Mouse (Mus musculus): ENCODE measurements around the gene Serinc5. TPM values are rescaled to one million over a fixed set of nuclear protein-coding genes. Genes with fewer than 3 reads are reported as not detected.

Gene Serinc5
- total RNA-seq, 2 experiments from 2014 or later: 71.1 to 78.5 TPM

- DNase-seq (ENCODE audit: extremely low spot score in 1 of 2, low spot score in 1 of 2): no peak
Observed at GRCm38 (mm10) chr13:92699395-92699794, 88.5 kb downstream of the Serinc5 start.

DNA sequence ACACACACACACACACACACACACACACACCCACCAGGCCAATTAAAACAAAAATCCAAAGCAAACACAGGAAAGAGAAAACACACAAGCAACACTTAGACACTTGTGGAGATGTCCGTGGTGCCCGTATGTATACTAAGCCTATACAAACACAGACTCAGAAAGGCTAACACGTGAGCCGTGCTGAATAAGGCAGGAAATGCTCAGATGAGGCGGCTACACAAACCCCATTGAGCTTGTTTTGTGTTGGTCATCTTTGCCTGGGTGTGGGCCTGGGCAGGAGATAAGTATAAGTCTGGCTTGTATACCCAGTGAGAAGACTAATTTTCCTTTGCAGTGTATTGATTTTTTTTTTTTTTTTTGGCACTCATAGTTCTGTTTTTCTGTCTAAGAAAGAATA is 91.1 kb downstream of the Serinc5 start:
- no peak for DNase-seq (ENCODE audit: extremely low spot score in 1 of 2, low spot score in 1 of 2)

DNA sequence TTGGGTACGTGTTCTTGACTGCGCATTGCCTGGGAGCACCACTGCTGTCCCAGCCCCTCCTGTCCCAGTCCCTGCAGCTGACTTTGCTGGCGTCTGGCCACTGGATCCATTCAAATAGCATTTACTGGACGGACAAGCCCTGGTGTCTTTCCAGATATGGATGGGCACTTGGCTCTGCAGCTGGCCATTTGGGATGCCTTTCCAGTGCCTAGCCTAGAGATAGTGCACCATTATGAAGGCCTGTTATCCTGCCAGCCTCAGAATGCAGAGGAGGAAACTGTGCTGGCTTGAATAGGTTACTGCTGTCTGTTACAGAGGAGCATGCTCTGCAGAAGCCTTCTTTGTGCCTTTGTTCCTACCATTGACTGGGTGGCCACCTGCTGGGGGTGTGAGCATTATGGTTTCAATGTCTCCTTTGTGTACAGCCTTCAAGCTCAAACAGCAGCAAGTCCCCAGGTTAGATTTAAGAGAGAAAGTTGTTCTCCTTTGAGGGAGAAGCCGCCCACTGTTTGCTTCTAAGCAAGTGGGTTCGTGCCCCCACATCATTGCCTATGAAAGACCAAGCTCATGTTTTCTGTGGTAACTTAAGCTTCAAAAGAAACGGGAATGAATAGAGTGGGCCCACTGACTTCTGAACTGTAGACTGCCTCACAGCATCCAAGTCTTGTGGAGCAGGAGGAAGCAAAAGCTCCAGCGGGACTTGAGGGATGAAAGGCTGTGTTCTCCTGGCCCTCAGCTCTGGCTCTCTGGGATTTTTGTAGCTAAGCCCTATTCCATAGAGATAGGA is 92.5 kb downstream of the Serinc5 start:
- peak in 1 of 2 experiments; percentile 49 for DNase-seq (ENCODE audit: extremely low spot score in 1 of 2, low spot score in 1 of 2)

- DNase-seq (ENCODE audit: extremely low spot score in 1 of 2, low spot score in 1 of 2): no peak
Observed at GRCm38 (mm10) chr13:92704189-92704588, 93.3 kb downstream of the Serinc5 start.

DNA sequence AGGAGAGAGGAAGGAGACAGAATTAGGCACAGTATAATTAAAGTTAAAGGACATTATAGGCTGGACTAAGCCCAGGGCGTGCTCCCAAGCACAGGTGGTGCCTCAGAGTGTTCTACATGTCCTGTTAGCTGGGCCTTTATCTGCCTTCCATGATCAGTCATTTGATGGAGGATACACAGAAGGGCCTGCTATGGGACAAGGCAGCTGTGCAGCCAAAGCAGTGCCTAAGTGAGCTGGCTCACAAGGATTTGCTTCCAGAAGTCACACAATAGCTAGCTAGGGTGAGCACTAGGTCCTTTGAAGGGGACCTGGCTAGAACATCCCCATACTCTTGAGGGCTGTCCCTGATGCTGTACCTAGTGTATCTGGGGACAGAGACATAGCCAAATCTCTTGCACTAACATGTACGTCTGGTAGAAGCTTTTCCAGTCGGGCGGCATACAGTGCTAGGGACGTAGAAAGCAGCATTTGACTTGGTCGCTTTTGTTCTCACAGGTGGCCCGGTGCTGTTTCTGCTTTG is 94.2 kb downstream of the Serinc5 start:
- no peak for DNase-seq (ENCODE audit: extremely low spot score in 1 of 2, low spot score in 1 of 2)

DNA sequence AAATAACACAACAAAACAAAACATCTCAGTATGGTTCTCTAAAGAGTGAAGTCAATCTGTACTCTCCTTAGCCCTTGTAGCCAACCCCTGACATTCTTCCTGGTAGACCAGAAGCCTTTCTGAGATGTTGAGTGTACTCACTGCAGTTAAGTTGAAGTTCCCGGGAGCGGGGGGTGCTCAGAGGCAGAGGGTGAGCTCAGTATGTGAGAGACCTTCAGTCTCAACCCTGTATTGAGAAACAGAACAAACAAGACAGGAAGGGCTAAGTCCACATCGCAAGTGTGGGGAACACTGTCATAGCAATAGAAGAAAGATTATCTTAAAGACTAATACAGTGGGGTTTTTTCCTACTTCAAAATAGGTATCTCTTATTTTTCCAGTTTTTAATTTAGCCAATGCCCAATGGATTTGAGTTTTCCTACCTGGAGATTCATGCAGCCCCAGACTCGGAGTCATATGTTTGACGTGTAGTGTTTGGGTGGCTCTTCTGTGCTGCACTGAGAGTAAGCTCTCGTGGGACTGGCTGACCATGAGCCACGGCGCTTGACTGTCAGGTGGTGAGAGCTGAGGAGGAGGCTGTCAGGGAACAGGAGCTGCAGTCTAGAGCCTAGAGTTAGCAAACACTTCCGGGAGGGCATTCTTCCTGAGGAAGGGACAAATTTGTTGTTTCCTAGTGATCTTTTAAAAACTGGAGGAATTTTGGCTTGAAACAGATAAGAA is 95.6 kb downstream of the Serinc5 start:
- no peak for DNase-seq (ENCODE audit: extremely low spot score in 1 of 2, low spot score in 1 of 2)

DNA sequence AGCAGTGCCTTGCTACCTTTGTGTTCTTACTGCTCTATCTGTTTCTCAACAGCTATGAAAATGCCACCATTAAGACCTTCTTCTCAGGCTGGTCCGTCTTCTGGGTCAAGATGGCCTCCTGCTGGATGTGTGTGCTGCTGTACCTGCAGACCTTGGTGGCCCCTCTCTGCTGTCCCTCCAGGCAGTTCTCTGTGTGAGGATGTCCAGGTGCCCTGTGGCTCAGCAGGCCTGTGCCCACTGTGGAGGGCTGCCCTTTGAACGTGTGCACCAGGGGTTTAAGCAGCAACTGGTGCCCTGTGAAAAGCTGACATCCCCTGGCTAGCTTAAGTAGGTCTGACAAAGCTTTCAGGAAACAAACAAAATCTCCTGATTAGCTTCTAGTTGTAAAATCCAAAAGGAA is 97.0 kb downstream of the Serinc5 start:
- no peak for DNase-seq (ENCODE audit: extremely low spot score in 1 of 2, low spot score in 1 of 2)

GRCm38 (mm10) chr13:92708466-92708865 is 97.6 kb downstream of the Serinc5 start:
- DNase-seq (ENCODE audit: extremely low spot score in 1 of 2, low spot score in 1 of 2): no peak

DNA sequence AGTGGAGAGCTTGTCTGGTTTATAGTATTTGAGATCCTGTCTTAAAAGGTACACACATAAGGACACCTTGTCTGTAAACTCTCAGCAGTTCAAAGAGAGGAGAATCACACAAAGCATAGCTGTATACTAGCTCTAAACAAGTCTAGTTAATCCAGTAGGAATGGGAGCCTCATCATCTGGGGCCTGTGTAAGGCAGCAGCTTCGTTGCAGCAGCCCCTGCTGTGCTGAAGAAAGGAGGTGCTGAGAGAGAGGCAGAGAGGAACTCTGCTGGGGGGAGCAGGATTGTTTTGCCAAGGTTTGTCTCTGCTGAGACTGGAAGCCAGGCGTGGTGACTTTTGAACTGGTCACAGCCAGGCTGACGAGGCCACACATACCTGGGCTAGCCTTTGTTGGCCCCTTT is 98.6 kb downstream of the Serinc5 start:
- DNase-seq (ENCODE audit: extremely low spot score in 1 of 2, low spot score in 1 of 2): no peak

DNA sequence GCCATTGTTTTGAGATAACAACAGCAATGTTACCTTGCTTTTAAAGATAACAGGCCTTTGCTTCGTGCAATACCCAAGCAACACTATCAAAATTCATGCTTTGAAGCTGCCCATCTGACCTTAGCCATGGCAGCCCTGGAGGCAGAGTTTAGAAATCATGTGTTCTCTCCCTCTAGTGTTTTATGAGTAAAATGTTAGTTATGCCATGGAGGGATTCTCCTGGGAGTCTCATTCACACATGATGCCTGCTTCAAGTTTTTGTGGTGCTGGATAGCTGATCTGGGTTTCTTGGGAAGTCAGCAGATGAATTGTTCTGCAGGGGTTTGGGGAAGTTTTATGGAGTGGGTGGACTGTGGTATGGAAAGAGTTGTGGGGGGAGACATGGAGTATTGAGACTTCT is 99.5 kb downstream of the Serinc5 start:
- no peak for DNase-seq (ENCODE audit: extremely low spot score in 1 of 2, low spot score in 1 of 2)

DNA sequence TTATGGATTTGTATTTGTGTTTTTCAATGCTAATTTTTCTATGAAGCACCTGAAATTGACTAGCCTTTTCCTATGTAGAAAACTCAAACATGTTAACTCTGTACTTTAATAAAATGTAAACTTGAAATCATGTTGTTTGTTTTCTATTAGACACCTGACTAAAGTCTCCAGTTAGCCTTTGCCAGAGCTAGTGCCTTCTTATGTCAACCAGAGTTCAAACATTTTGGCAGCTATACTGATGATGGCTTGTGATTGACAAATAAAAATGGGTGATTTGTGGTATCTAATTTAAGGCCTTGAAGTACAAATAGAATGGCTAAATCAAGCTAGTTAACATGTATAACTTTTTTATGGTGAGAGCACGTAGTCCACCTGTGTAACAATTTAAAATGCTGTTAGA is 100.9 kb downstream of the Serinc5 start:
- no peak for DNase-seq (ENCODE audit: extremely low spot score in 1 of 2, low spot score in 1 of 2)

DNA sequence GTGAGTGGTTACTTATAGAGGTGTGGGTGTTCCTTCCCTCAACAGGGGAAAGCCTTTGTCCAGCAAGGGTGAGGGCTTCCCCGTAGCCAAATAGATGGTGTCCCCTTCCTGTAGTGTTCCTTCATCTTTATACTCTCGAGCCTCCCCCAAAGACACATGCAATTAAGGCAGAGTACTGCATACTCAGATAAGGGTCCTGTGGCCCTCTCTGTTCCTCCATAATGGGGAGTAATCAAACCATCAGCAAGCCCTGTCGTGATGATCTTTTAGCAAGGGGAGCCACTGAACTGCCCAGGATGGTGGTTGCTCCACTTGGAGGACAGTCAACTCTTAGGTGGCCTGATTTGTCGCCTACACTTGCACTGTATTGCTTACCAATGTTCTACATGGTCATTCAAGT is 101.7 kb downstream of the Serinc5 start:
- DNase-seq (ENCODE audit: extremely low spot score in 1 of 2, low spot score in 1 of 2): no peak

DNA sequence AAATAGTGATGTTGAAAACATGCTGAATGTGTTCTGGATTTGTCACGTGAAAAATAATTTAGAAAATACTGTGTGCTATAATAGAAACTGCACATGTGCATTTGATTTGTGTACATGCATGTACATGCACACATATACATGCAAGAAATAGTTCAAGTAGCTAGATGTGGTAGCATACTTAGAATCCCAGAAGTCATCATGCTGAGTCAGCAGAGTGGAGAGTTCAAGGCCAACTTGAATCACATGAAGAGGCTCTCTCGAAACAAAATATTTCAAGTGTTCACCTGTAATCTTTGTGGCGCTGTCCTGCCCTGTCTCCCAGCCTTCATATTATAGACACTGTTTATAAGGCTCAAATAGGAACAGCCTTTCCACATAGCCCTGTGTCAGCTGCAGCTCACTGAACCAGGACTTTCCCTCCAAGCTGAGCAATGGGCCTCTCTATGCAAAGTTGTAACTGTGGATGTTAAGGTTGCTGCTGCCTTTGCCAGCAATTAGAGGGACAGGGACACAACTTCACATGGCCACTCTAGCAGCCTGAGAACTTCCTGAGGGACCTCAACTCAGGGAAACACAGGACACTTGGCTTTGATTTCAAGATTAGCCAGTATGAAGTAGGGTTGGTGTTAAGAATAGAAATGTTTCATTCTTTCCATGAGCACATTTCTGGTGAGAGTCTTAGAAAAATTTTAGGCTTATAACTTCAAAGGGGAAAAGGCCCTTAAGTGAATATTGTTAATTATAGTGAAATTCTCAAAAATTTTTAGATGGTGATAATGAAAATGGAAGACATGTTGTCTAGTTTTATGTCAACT is 107.2 kb downstream of the Serinc5 start:
- no peak for DNase-seq (ENCODE audit: extremely low spot score in 1 of 2, low spot score in 1 of 2)

- DNase-seq (ENCODE audit: extremely low spot score in 1 of 2, low spot score in 1 of 2): no peak
Observed at GRCm38 (mm10) chr13:92721006-92721405, 110.1 kb downstream of the Serinc5 start.

DNA sequence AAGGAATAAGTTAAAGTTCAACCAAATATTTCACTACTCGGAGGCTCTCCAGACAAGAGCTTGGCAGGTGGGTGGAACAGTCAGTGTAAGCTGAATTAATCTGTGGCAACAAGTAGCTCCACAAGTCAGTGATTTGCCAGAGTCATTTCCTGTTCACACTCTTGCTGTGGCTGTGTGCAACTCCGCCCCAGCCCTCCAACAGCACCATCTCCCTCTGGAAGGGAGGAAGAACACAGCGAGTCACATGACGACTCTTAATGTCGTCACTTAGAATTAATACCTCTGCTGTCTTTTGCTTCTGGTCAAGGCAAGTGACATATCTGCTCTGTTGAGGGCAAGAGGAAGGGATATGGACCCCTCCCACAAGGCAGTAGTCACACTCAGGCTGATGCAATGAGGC is 111.5 kb downstream of the Serinc5 start:
- DNase-seq (ENCODE audit: extremely low spot score in 1 of 2, low spot score in 1 of 2): no peak

- no peak for DNase-seq (ENCODE audit: extremely low spot score in 1 of 2, low spot score in 1 of 2)
Observed at GRCm38 (mm10) chr13:92729811-92730210, 118.9 kb downstream of the Serinc5 start.

DNA sequence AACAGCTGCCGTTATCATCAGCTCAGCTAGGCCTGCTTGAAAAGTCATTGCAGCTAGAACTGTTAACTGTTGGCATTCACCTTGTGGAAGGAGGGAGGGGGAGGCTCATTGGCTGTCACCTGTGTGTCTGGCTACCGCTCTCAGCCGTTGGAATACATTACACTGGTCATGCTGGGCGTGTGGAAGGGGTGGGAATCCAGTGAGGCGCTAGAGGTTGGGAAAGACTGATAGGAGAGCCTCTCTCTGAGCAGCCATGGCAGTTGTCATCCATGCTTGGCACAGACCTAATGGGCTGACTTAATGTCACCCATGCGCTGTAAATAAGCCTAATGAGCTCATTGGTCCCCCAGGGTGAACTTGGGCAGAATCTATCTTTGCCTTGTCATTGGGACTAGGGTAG is 120.9 kb downstream of the Serinc5 start:
- no peak for DNase-seq (ENCODE audit: extremely low spot score in 1 of 2, low spot score in 1 of 2)

DNA sequence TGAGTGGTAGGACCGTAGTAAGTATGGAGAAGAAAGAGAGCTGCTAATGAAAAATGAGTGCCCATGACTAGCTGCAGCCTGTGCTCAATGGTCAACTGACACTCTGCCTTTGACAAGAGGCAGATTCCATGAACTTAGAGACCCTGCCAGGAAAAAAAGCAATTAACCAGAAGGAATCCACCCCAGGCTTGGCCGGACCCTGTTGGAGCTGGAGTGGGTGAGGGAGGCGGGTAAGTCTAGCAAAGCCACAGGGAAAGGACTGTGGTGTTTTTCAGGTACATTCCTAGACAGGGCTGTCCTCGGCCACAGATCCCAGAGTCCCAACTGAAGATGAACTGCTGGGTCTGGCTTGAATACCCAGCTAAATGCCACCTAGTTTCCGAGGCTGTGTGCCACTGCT is 121.9 kb downstream of the Serinc5 start:
- DNase-seq (ENCODE audit: extremely low spot score in 1 of 2, low spot score in 1 of 2): no peak

DNA sequence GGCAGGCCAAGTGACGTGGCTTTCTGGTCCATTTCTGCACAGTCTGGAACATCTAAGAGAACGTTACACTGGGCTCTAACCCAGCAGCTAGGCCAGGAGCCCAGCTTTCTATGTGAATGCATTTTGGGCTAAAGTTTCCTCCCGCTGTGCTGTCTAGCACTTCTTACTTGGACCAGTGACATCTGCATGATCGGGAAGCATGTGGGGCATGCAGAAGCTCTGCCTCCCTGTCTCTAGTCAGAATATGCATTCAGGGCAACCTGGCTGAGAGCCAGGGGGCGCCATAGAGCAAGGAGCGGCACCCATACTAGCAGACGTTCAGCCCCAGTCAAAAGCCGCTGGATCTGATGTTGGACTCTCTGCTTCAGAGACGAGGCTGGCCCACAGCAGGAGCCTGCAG is 122.4 kb downstream of the Serinc5 start:
- DNase-seq (ENCODE audit: extremely low spot score in 1 of 2, low spot score in 1 of 2): peak in 1 of 2 experiments; percentile 64

GRCm38 (mm10) chr13:92733741-92734140 is 122.8 kb downstream of the Serinc5 start:
- DNase-seq (ENCODE audit: extremely low spot score in 1 of 2, low spot score in 1 of 2): peak in 1 of 2 experiments; percentile 31

DNA sequence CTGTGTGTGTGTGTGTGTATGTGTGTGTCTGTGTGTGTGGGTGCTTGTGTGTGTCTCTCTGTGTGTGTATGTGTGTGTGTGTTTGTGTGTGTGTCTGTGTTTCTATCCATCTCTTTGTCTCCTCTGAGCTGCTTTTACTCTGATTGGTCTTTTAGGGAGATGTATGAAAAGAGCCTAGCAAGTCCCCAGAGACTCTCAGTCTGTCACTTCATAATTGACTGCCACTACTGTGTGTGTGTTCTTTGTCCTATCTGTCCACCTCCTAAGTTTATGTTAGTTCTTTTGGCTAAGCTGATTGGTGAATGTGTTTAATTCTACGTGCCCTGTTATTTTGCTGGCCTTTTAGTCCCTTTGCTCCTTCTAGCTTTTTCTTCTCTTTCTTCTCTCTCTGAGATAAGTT is 124.8 kb downstream of the Serinc5 start:
- DNase-seq (ENCODE audit: extremely low spot score in 1 of 2, low spot score in 1 of 2): no peak

Measured in layer of hippocampus, postnatal 25 days (tissue).